Mouse (Mus musculus): ENCODE results near the gene Msi2.

Msi2 gene

DNA sequence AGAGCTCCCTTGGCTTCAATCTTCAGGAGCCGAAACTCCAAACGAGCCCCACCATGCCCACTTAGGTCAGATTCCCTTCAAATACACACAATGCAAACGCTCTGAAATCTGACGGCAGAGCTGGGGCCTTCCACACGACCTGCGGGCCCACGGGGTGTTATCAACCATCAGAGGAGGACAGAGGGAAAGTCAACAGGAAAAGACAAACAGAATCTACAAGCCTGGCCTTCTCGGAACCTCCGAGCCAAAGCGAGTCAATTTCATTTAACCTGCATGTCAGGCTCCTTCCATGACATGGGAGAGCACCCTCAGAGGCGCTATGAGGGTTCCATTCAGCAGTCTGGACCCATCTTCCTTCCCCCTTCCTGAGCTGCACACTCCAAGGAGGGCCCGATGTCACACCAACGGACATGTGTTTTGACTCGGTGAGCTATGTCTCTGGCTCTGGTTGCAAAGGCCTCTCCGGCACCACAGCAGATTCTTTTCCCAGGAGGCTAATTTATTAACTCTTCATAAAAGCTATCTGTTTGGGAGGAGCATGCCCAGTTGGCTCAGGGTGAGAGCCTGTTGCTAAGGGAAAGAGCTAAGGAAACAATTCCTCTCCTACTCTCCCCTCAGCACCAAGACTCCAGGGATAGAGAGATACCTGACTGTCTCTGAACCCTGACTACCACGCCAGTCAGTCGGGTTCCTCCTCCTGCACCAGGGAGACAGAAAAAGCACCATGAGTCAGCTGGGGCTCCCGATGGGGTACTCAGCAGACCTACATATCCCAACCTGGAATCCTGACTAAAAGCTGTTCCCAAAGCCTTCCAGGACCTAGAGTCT is 42.6 kb downstream of the Msi2 start:
- DNase-seq, result no peak

GRCm38 (mm10) chr11:88674075-88674474 is 44.2 kb downstream of the Msi2 start:
- DNase-seq, result no peak

GRCm38 (mm10) chr11:88670925-88671324 is 47.4 kb downstream of the Msi2 start:
- DNase-seq, result no peak

- DNase-seq, result no peak
Measured at GRCm38 (mm10) chr11:88669106-88669505, 49.2 kb downstream of the Msi2 start.

GRCm38 (mm10) chr11:88668345-88668744 is 50.0 kb downstream of the Msi2 start:
- DNase-seq, result no peak

DNA sequence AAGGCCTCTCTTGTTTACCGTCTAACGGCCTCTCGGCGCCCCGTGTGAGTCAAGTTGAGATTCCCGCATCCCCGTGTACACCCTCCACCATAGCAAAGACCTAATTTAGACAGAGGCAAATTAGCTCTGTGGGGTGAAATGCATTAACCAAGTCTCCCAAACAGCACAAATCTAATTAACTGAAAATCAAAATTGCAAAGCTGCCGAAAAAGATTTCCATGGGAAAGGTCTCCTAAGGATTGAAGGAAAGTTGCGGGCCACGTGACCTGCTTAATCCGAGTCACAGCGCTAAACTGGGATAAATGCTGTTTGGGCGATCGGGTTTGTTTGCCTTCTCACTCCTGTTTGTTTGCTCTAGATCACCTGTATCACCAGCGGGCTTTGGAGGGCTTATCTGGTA is 52.5 kb downstream of the Msi2 start:
- no peak for DNase-seq

DNA sequence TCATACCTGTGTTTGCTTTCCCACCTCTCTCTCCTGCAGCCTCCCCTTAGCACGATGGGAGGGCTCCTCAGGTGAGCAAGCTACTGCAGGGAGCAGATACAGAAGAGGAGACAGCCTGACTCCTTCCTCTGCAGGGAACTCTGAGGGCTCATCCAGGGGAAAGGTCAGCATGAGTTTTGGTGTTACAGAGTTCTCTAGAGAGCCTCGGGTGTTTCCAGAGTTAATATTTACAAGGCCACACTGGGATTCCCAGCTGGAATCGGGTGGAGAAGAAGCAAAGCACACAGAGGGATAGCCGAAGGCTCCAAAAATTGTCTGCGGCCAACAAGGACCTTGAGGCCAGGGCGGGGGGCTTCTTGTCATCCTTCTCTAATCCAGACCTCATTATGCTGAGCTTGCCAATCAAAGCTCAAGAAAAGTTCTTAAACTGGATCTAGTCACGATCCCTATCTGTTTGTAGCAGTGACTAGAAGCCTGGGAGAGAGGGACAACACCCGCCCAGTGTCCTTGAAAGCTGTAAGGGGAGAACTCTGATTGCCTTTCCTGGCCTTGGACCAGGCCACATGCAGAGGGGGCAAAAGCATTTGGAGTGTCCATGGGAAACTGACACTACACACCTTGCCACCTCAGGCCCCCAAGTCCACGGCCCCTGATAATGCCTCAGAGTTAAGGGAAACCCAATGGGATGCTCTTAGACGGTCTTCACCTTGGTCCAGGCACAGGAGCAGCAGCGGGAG is 56.7 kb downstream of the Msi2 start:
- DNase-seq, result no peak

DNA sequence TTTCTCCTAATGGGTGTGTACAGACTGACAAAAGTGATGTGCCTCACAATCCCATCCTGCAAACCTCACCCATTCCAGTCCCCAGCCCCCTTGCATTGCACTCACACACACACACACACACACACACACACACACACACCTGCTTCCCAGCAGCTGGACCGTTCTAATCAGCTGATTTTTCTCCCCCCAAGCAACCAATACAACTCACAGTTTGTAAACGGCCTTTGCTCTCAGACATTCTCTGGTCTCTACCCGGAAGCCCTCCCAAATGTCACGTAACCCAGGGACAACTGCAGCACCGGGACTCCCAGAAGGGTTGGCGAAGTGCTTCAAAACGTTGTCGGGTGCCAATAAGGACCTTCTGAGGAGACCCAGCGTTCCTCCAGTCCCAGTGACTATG is 57.9 kb downstream of the Msi2 start:
- DNase-seq, result no peak

- DNase-seq, result no peak
Measured at GRCm38 (mm10) chr11:88658926-88659325, 59.4 kb downstream of the Msi2 start.

DNA sequence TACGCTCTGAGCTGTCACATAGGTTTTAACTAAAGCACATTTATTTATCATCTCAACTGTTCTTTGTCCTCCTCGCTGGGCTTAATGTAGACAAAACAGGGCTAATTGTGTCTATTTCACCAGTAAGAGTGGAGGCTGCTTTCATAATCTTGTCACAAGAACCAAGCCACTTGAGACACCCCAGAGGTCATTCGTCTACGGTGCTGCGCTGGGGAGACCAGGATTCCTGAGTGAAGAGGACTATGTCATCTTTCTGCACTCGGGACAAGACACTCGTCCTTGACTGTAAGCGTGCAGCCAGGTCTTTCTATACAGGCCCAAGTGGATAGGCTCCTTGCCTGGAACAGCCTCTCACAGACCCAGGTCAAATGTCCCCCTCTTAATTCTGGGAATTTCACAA is 62.5 kb downstream of the Msi2 start:
- no peak for DNase-seq

DNA sequence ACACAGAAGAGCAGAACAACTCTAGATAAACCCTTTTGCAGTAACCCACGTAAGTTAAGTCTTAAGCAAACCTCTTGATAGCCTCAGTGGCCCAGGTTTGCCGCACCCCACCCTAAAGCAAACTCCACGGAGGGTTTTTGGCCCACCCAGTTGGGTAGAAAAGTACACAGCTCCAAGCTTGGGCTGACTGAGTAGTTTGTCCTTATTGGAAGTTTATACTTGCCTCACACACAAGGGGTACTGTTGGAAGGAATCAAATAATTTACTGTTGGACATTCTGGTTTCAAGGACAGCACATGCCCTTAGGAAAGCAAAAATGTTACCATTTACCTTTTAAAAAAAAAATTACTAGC is 63.1 kb downstream of the Msi2 start:
- no peak for DNase-seq

- no peak for DNase-seq
Measured at GRCm38 (mm10) chr11:88654391-88655213, 63.7 kb downstream of the Msi2 start.

GRCm38 (mm10) chr11:88650275-88650674 is 68.0 kb downstream of the Msi2 start:
- DNase-seq, result no peak

DNA sequence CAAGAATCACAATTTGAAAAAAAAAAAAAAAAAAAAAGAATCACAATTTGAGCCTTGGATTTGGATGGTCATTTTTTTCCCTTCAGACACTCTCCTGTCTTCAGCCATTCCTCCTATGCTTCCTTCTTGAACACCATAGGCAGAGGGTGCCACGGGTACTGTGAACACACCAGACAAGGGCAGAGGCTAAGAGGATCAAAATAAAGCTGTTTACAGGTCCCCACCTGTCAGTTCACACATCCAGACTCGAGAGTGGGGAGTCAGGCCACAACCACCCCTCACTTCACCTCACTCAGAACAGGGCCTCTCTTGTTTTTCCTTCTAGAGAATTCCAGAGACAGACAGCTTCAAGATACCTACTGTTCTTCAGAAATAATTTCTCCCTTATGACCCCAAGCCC is 69.3 kb downstream of the Msi2 start:
- DNase-seq, result no peak

- DNase-seq, result no peak
Measured at GRCm38 (mm10) chr11:88648407-88648806, 69.9 kb downstream of the Msi2 start.

DNA sequence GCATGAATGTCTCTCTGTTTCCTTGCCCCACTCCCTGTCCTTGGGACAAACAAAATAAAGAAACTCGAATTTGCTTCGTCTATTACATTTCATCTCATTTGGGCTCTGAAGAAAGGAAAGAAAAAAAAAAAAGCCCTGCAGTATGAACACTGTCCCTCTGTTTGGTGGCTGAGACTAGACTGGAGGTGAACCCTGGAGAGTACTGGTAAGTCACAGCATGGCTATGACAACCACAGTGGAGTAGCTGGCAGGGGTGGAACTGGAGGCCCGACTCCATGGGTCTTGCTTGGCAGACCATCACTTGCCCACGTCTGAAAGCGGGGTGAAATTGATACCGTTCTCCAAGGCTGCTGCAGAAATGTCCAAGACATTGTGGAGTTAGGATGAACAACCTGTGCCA is 71.8 kb downstream of the Msi2 start:
- DNase-seq, result no peak

- no peak for DNase-seq
Measured at GRCm38 (mm10) chr11:88645821-88646220, 72.5 kb downstream of the Msi2 start.

DNA sequence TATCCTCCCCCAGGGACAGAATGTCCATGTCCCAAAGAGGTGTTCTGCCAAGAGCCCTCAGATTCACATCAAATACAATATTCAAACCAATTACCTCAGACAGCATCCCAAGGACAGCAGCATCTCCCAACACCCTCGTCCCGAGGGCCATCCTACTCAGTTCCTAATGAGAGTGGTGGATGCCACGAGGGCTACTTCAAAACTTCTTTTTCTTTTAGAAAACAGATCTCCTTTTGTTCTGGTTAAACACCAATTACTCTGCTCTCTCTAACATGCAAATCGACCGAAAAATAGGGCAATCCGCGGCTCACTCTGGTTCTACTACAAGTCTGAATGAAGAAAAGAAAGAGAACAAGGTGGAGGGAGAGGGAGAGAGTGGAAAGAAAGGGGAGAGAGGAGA is 73.6 kb downstream of the Msi2 start:
- DNase-seq, result no peak

- DNase-seq, result no peak
Measured at GRCm38 (mm10) chr11:88639862-88640261, 78.5 kb downstream of the Msi2 start.

GRCm38 (mm10) chr11:88638936-88639542 is 79.3 kb downstream of the Msi2 start:
- no peak for DNase-seq

- DNase-seq, result no peak
Measured at GRCm38 (mm10) chr11:88638254-88638653, 80.1 kb downstream of the Msi2 start.

DNA sequence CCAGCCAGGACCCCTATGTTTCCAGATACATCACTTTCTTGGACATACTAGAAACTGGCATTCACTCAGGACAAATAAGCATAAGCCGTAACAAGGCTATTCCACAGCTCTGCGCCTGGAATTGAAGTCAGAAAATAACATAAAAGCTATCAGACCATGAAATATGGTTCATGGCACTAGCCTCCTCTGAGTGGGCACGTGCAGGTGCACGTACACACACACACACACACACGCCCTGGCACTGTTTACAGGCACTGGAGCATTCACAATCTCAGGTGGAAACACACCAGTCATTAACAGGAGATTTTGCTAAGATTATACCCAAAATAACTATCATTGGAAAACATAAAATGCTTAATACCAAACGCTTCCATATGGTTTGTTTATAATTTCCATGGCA is 81.4 kb downstream of the Msi2 start:
- DNase-seq, result no peak

GRCm38 (mm10) chr11:88636319-88636718 is 82.0 kb downstream of the Msi2 start:
- no peak for DNase-seq
